Mouse (Mus musculus) layer of hippocampus, adult 2 months (tissue): Measurements from ENCODE around the gene Lhfp. TPM values are rescaled to one million over a fixed set of nuclear protein-coding genes. Genes with fewer than 3 reads are reported as not detected.
A peak's percentile ranks its signal among the peaks of the same experiment; 100 is the strongest.

Experiments used
- DNase-seq, 2 experiments: peaks; one replicate each; pipeline ENCODE4 v3.0.0; 2022; ENCODE audit warnings: low spot score in 2 of 2
- H3K27ac ChIP-seq: fragments of 200-600 bp; 2 replicates; pipeline ENCODE4 v1.8.1; 2022
- H3K4me3 ChIP-seq: fragments of 200-600 bp; 2 replicates; pipeline ENCODE4 v1.8.1; 2022; ENCODE audit warnings: mild to moderate bottlenecking
- CTCF ChIP-seq: fragments of 200-600 bp; conservative IDR thresholded peaks from 2 replicates; pipeline ENCODE4 v1.8.1; 2022; ENCODE audit warnings: antibody characterized with exemption, mild to moderate bottlenecking, moderate library complexity
- total RNA-seq, 2 experiments: library from RNA; stranded (reverse); gene quantifications; 2 replicates each; pipeline ENCODE4 v1.2.3; 2021

Gene Lhfp
- total RNA-seq, 2 experiments from 2014 or later = 19.1 to 20.4 TPM

GRCm38 (mm10) chr3:53204348-53204984 is 163.1 kb downstream of the Lhfp start:
- no peak for DNase-seq
- TF ChIP-seq CTCF = no peak
- Histone ChIP-seq H3K27ac (no peak overlapping the region), H3K4me3 (no peak overlapping the region)

GRCm38 (mm10) chr3:53204985-53205365 is 163.6 kb downstream of the Lhfp start:
- H3K27ac ChIP-seq = no peak overlapping the region

GRCm38 (mm10) chr3:53205706-53206105 is 164.4 kb downstream of the Lhfp start:
- no peak overlapping the region for H3K27ac ChIP-seq
- no peak for TF ChIP-seq CTCF
- H3K4me3 ChIP-seq = no peak overlapping the region
- no peak for DNase-seq

More at GRCm38 (mm10) chr3:53204985-53205365, 163.6 kb downstream of the Lhfp start:
- no peak overlapping the region for H3K4me3 ChIP-seq
- no peak for TF ChIP-seq CTCF
- DNase-seq = no peak

GRCm38 (mm10) chr3:53206509-53207224 is 165.3 kb downstream of the Lhfp start:
- DNase-seq = no peak
- no peak for TF ChIP-seq CTCF
- no peak overlapping the region for H3K4me3 ChIP-seq
- H3K27ac ChIP-seq = peak overlapping the region; percentile 62; the same call in 1 of the 2 replicates

GRCm38 (mm10) chr3:53207225-53207528 is 165.8 kb downstream of the Lhfp start:
- TF ChIP-seq CTCF = no peak
- H3K27ac ChIP-seq = peak overlapping the region; percentile 62; the same call in 1 of the 2 replicates
- no peak overlapping the region for H3K4me3 ChIP-seq
- DNase-seq = no peak

DNA sequence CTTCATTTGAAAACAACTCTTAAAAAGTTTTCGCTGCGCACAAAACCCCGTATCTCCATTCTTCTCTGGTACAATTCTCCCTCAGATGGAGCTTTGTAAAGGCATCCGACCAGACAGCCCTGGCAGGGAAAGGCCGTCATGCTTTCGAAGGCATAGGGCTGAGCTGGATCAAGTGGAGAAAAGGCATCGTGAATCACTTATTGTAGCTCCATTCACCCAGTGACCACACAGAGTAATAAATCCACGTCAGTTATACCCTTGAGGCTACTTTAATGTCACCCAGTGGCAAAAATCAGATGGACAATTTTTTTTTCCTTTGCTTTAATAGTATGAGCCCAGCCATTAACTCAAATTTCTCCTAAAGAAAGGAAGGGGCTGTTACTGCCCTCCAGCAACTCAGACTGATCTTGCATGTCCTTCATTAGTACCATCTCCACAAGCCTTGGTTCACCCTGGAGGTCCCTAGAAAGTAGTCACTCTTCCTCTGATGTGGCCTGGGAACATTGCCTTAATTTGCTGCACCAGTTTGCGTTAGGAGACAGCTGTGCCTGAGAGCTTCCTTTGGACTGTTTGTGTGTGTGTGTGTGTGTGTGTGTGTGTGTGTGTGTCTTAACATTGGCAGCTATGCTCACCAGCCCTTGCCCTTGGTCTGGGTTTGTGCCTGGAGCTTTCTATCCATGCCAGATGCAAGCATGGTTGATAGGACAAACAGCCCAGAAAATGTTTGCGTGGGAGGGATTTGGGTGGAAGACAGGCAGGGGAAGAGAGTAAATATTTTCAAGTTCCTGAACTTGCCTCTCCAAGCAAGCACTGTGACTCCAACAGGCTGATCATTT is 169.6 kb downstream of the Lhfp start:
- no peak overlapping the region for H3K27ac ChIP-seq

GRCm38 (mm10) chr3:53212599-53212998 is 171.3 kb downstream of the Lhfp start:
- H3K27ac ChIP-seq = no peak overlapping the region
- no peak for DNase-seq
- no peak for TF ChIP-seq CTCF
- no peak overlapping the region for H3K4me3 ChIP-seq

More for the DNA sequence above, 169.6 kb downstream of the Lhfp start:
- DNase-seq = no peak
- no peak overlapping the region for H3K4me3 ChIP-seq
- no peak for TF ChIP-seq CTCF

DNA sequence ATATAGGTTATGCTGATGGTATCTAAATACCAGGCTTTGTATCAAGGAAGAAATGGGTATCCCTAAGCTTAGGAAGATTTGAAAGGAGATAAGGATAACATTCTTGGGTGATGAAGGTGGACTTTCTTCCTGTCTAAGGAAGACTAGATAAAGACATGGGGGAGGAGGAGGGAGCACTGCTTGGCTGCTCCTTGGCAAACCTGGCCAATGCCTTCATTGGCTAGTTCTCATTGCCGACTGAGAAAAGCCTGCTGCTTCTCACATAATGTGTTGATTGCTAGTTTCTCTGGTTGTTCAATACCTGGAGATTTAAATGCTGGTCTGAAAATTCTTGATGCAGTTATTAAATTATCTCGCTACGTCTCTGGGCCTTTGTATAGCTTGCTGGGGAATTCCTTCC is 172.0 kb downstream of the Lhfp start:
- Histone ChIP-seq H3K4me3 (no peak overlapping the region), H3K27ac (no peak overlapping the region)
- no peak for DNase-seq
- no peak for TF ChIP-seq CTCF

- Histone ChIP-seq H3K27ac (no peak overlapping the region), H3K4me3 (no peak overlapping the region)
- no peak for DNase-seq
- TF ChIP-seq CTCF = no peak
These were observed 172.5 kb downstream of the Lhfp start for GRCm38 (mm10) chr3:53213746-53214271.

- no peak for DNase-seq
- H3K27ac ChIP-seq = no peak overlapping the region
- TF ChIP-seq CTCF = no peak
- no peak overlapping the region for H3K4me3 ChIP-seq
These were observed 173.1 kb downstream of the Lhfp start for GRCm38 (mm10) chr3:53214386-53214785.

DNA sequence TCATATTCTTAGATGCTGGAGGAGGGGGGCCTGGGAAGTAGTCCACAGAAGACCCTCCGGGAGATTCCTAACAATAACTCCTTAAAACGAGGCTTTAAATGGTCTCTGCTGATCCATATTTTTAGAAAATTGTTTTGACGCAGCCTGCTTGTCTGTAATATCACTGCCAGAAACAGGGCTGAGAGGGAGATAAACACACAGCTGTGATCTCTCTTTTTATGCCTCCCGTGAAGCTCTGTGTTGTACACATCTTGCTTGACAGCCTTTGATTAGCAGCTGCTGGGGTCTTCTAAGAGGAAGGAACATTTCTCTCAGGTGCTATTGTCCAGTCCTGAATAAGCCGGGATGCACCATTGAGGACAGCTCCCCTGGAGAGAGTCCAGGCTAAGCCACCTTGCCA is 176.4 kb downstream of the Lhfp start:
- no peak overlapping the region for H3K27ac ChIP-seq
- no peak for TF ChIP-seq CTCF
- H3K4me3 ChIP-seq = no peak overlapping the region
- DNase-seq = no peak

GRCm38 (mm10) chr3:53221531-53222272 is 180.4 kb downstream of the Lhfp start:
- DNase-seq = no peak
- H3K4me3 ChIP-seq = no peak overlapping the region
- H3K27ac ChIP-seq = peak overlapping the region; percentile 9
- TF ChIP-seq CTCF = no peak
